Mouse (Mus musculus): ENCODE data around the gene Frmpd4.
A peak's percentile ranks its signal among the peaks of the same experiment; 100 is the strongest.

Gene Frmpd4

GRCm38 (mm10) chrX:167597639-167598217 is 979.3 kb downstream of the Frmpd4 start:
- no peak for DNase-seq (ENCODE audit: low spot score in 2 of 2)

GRCm38 (mm10) chrX:167552827-167553226 is 1024.2 kb downstream of the Frmpd4 start:
- no peak for DNase-seq (ENCODE audit: low spot score in 2 of 2)

- peak in 1 of 2 experiments; percentile 13 for DNase-seq (ENCODE audit: low spot score in 2 of 2)
These were observed 1053.9 kb downstream of the Frmpd4 start for GRCm38 (mm10) chrX:167523151-167523550.

- no peak for DNase-seq (ENCODE audit: low spot score in 2 of 2)
These were observed 1054.5 kb downstream of the Frmpd4 start for GRCm38 (mm10) chrX:167522528-167522927.

GRCm38 (mm10) chrX:167518440-167518839 is 1058.6 kb downstream of the Frmpd4 start:
- DNase-seq (ENCODE audit: low spot score in 2 of 2) = no peak

GRCm38 (mm10) chrX:167497780-167498179 is 1079.3 kb downstream of the Frmpd4 start:
- DNase-seq (ENCODE audit: low spot score in 2 of 2) = peak; percentile 26 to 62

GRCm38 (mm10) chrX:167492265-167492664 is 1084.8 kb downstream of the Frmpd4 start:
- DNase-seq (ENCODE audit: low spot score in 2 of 2) = no peak

- no peak for DNase-seq (ENCODE audit: low spot score in 2 of 2)
These were observed 1085.3 kb downstream of the Frmpd4 start for GRCm38 (mm10) chrX:167491589-167492207.

- DNase-seq (ENCODE audit: low spot score in 2 of 2) = no peak
These were observed 1093.4 kb downstream of the Frmpd4 start for GRCm38 (mm10) chrX:167483409-167484177.

- peak in 1 of 2 experiments; percentile 45 for DNase-seq (ENCODE audit: low spot score in 2 of 2)
These were observed 1099.4 kb downstream of the Frmpd4 start for GRCm38 (mm10) chrX:167477636-167478035.

- DNase-seq (ENCODE audit: low spot score in 2 of 2) = no peak
These were observed 1142.1 kb downstream of the Frmpd4 start for GRCm38 (mm10) chrX:167434883-167435282.

GRCm38 (mm10) chrX:167433950-167434349 is 1143.1 kb downstream of the Frmpd4 start:
- DNase-seq (ENCODE audit: low spot score in 2 of 2) = no peak
